Mouse (Mus musculus) intestine, postnatal 0 days (tissue): ENCODE data around the gene Hist2h2be. TPM values are rescaled to one million over a fixed set of nuclear protein-coding genes. Genes with fewer than 3 reads are reported as not detected.
"Not testable (repeated sequence)": the region's sequence is repeated elsewhere in the genome, so short reads cannot be mapped to it uniquely, and the experiment has no call there.

Source experiments
- ATAC-seq: fragments of 200-750 bp; cut with Nextera tagmentation; 2 replicates; pipeline ENCODE4 v1.8.0; 2017; ENCODE audit warnings: mild to moderate bottlenecking, moderate TSS enrichment, moderate library complexity
- H3K27ac ChIP-seq: fragments of 300-500 bp; sonication (generic); 2 replicates; pipeline ENCODE4 v1.5.1; 2014; ENCODE audit warnings: mild to moderate bottlenecking, low read depth, low read length, moderate library complexity
- H3K27me3 ChIP-seq: fragments of 300-500 bp; sonication (generic); replicated peaks from 2 replicates; pipeline ENCODE4 v1.6.1; 2014; ENCODE audit warnings: low read length, mixed read lengths; ENCODE audit not compliant: control insufficient read depth, insufficient read depth
- H3K36me3 ChIP-seq: fragments of 300-500 bp; sonication (generic); 2 replicates; pipeline ENCODE4 v1.6.1; 2014; ENCODE audit warnings: mild to moderate bottlenecking, moderate library complexity; ENCODE audit not compliant: control insufficient read depth, insufficient read depth
- H3K4me1 ChIP-seq: fragments of 300-500 bp; sonication (generic); replicated peaks from 2 replicates; pipeline ENCODE4 v1.6.1; 2014; ENCODE audit warnings: antibody characterized with exemption, low read length, mixed read lengths; ENCODE audit not compliant: control insufficient read depth, insufficient read depth
- H3K4me2 ChIP-seq: fragments of 300-500 bp; sonication (generic); replicated peaks from 2 replicates; pipeline ENCODE4 v1.6.1; 2014; ENCODE audit warnings: low read depth, mild to moderate bottlenecking, moderate library complexity
- H3K4me3 ChIP-seq: fragments of 300-500 bp; sonication (generic); 2 replicates; pipeline ENCODE4 v1.5.1; 2014; ENCODE audit warnings: low read depth, low read length
- H3K9ac ChIP-seq: fragments of 300-500 bp; sonication (generic); 2 replicates; pipeline ENCODE4 v1.6.1; 2014; ENCODE audit warnings: mild to moderate bottlenecking, low read depth, low read length
- H3K9me3 ChIP-seq: fragments of 300-500 bp; sonication (generic); 2 replicates; pipeline ENCODE4 v1.6.1; 2016; ENCODE audit warnings: mixed run types; ENCODE audit not compliant: control insufficient read depth
- CTCF ChIP-seq: sonication (generic); IDR thresholded peaks from 2 replicates; pipeline ENCODE4 v1.5.1; 2016; ENCODE audit warnings: low read depth, mild to moderate bottlenecking, control low read depth, antibody characterized with exemption, moderate library complexity
- WGBS: fragments of 180-500 bp; shearing (Covaris S2); extraction: QIAGEN DNeasy Blood & Tissue Kit; methylation state at CpG from one replicate; pipeline ENCODE4 v1.1.7; 2014; 5-methylcytosine and 5-hydroxymethylcytosine counted together
- polyA plus RNA-seq: library from polyadenylated mRNA; unstranded; fragments of >200 nt; fragmentation: Nextera tagmentation; extraction: Ambion mirVana; gene quantifications from 2 replicates; pipeline ENCODE4 v1.2.1, GENCODE M21; 2015

The Hist2h2be gene
- polyA plus RNA-seq: 1.5 and 2.2 TPM in 2 replicates

DNA sequence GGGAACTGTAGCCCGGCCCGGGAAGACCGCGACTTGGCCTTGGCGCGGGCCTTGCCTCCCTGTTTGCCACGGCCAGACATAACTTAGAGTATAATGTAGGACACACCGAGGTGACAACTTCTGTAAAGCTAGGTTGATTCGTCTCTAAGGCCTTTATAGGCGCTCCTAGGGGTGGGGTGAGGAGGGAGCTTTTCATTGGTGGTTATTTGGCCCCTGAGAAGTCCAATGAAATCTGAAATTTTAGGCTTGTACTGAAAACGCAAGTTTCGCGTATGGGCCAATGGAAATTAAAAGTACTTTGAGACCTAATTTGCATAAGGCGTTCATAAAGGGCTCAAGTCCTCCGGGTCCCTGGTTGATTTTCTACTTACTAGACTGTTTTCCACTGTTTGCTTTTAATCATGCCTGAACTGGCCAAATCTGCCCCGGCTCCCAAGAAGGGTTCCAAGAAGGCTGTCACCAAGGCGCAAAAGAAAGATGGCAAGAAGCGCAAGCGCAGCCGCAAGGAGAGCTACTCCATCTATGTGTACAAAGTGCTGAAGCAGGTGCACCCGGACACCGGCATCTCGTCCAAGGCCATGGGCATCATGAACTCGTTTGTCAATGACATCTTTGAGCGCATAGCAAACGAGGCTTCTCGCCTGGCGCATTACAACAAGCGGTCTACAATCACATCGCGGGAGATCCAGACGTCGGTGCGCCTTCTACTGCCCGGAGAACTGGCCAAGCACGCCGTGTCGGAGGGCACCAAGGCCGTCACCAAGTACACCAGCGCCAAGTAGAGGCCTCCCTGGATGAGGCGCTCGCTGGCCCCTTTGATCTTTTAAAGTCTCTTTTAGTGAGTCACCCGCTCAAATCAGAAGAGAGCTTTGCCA is at the start of gene Hist2h2be, which contains the start of gene Hist2h2ac:
Gene Hist2h2be (plus strand): TSS at position 355 of the 875 bp plus-strand sequence.
Gene Hist2h2ac (minus strand): TSS at position 116 of the 875 bp plus-strand sequence.
- H3K9me3 ChIP-seq: no peaks in the 10 kb centered on the region
- no peaks in the 10 kb centered on the region for H3K27me3 ChIP-seq
- TF ChIP-seq CTCF: no peak; the same call in 1 of the 2 replicates
- H3K36me3 ChIP-seq: no peaks in the 10 kb centered on the region
- peak within 1 kb of the TSS; percentile 92 for H3K27ac ChIP-seq
- H3K4me2 ChIP-seq: peak within 1 kb of the TSS; percentile 76
- peak; percentile 83 for ATAC-seq
- H3K9ac ChIP-seq: peak within 1 kb of the TSS; percentile 70
- peaks cover 3% of the 10 kb centered on the region; the same call in 1 of the 2 replicates for H3K4me1 ChIP-seq
- under 1% methylated on average over 43 of the region's 43 CpGs for WGBS
- H3K4me3 ChIP-seq: peak within 1 kb of the TSS; percentile 59

DNA sequence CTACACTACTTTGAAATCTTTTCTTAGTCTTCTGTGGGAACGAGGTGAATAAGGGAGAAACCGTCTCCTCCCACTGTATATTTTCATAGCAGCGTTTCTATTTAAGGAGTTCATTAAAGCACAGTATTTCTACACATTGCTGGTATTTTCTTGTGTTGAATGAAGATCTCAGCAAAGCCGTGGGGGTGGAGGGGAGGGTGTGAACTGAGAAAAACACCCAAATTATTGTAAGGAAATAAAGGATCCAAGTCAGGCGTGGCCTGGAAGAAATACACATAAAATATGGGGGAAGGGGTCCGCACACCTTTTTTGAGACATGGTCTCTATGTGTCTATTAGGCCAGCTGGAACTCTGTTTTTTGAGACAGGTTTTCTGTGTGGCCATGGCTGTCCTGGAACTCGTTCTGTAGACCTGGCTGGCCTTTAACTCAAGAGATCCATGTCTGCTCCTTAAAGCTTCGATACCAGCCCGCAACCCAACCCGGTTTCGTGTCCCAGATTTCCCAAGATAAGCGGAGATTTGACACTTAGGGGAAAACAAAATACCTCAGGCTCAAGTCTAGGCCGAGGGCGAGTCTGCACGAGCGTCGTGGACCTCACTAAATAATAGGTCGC is 49.2 kb upstream of the Hist2h2be start:
- ATAC-seq: peak; percentile 18; the same call in 1 of the 2 replicates
- peak overlapping the region; percentile 76 for H3K9ac ChIP-seq
- H3K9me3 ChIP-seq: no peaks in the 10 kb centered on the region
- peak overlapping the region; percentile 79 for H3K4me3 ChIP-seq
- H3K4me2 ChIP-seq: peak overlapping the region; percentile 90
- H3K4me1 ChIP-seq: peaks cover 6% of the 10 kb centered on the region; the same call in 1 of the 2 replicates
- TF ChIP-seq CTCF: no peak
- H3K27ac ChIP-seq: peak overlapping the region; percentile 98
- peaks cover 49% of the 10 kb centered on the region for H3K36me3 ChIP-seq
- WGBS: 14% methylated on average over 18 of the region's 18 CpGs
- no peaks in the 10 kb centered on the region for H3K27me3 ChIP-seq

GRCm38 (mm10) chr3:96172197-96173178 is 48.4 kb upstream of the Hist2h2be start, which contains the start of gene Sf3b4:
Sf3b4 (plus strand) TSS chr3:96172332.
- TF ChIP-seq CTCF: no peak
- H3K9ac ChIP-seq: peak within 1 kb of the TSS; percentile 76
- no peaks in the 10 kb centered on the region for H3K9me3 ChIP-seq
- ATAC-seq: peak; percentile 91
- under 1% methylated on average over 57 of the region's 58 CpGs for WGBS
- peaks cover 51% of the 10 kb centered on the region for H3K36me3 ChIP-seq
- H3K27ac ChIP-seq: peak within 1 kb of the TSS; percentile 98
- no peaks in the 10 kb centered on the region for H3K27me3 ChIP-seq
- peaks cover 6% of the 10 kb centered on the region; the same call in 1 of the 2 replicates for H3K4me1 ChIP-seq
- peak within 1 kb of the TSS; percentile 90 for H3K4me2 ChIP-seq
- peak within 1 kb of the TSS; percentile 79 for H3K4me3 ChIP-seq

GRCm38 (mm10) chr3:96173185-96173584 is 47.7 kb upstream of the Hist2h2be start:
- Histone ChIP-seq H3K4me2 (peak overlapping the region; percentile 90), H3K9ac (peak overlapping the region; percentile 76), H3K27ac (0 out of 2 replicates have a peak overlapping the region, but pooled peaks have one; percentile 9), H3K36me3 (peaks cover 49% of the 10 kb centered on the region), H3K4me1 (peaks cover 6% of the 10 kb centered on the region; the same call in 1 of the 2 replicates), H3K9me3 (no peaks in the 10 kb centered on the region), H3K27me3 (no peaks in the 10 kb centered on the region), H3K4me3 (peak overlapping the region; percentile 79)
- WGBS: 30% methylated on average over 7 of the region's 7 CpGs
- TF ChIP-seq CTCF: no peak
- no peak for ATAC-seq

DNA sequence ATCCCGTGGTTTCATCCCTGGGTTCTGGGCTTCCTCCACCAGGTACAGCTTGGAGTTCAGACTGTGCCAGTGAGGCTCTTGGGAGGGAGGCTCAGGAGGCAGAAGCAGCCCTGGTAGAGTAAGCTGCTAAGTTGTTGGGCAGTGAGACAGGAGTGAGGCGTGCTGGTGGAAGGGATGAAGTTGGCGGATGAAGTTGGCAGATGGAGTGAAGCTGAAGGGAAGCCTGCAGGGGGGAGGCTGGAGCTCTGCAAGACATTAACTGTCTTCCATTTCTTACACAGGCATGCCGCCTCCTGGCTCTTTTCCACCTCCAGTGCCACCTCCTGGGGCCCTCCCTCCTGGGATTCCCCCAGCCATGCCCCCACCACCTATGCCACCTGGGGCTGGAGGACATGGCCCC is 46.9 kb upstream of the Hist2h2be start:
- not testable (repeated sequence) for H3K27ac ChIP-seq, H3K9me3 ChIP-seq, H3K4me2 ChIP-seq, ATAC-seq, H3K4me3 ChIP-seq, H3K9ac ChIP-seq, H3K27me3 ChIP-seq, H3K4me1 ChIP-seq
- 84% methylated on average over 4 of the region's 4 CpGs for WGBS
- peaks cover 47% of the 10 kb centered on the region for H3K36me3 ChIP-seq
